Comparison of ENCODE assay signal across 11 mouse cellular contexts in the genomic region with DNA sequence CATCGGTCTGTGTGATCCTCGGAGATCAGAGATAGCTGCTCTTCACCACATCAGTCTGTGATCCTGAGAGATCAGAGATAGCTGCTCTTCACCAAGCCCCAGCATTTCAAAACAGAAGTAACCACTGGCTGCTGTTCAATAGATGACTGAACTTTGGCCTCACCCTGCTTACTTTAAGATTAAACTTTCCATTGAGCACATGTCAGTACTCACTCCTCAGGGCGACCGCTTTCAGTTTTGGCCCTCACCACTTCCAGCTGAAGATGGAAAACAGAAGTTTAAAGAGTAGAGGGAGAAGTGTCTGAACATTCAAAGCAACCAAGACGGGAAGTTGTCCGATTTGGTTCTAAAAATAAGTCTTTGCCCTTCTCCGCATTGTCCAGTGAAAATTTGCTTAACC.
DNase-seq lines count a peak whose midpoint lies in the region; ATAC-seq and TF ChIP-seq lines count a peak whose summit lies in the region.
"Had no signal": no experiment of that assay in that cellular context is flagged by ENCODE, and none has a peak within 500 bp of the region (broad histone marks: within the 10 kb centered on the region; RNA-seq: fewer than 3 reads in every experiment).

No protein-coding gene starts in this region.

- H3K4me3 ChIP-seq in liver, adult 2 months (ENCODE audit: insufficient read depth, low read depth, low read length) = no peak overlapping the region
- H3K4me3 ChIP-seq in liver, postnatal 0 days (ENCODE audit: low read depth, low read length) = no peak overlapping the region
- no peak overlapping the region for H3K4me3 ChIP-seq in forebrain, postnatal 0 days (ENCODE audit: low read depth, low read length)
- H3K4me3 ChIP-seq: limb, embryonic 13.5 days had no signal

- TF ChIP-seq CTCF in liver, adult 2 months (IDR thresholded peaks at IDR 0.05; ENCODE audit: low read depth, low read length) = no peak
- TF ChIP-seq CTCF in liver, postnatal 0 days (IDR thresholded peaks at IDR 0.05; ENCODE audit: low read depth) = no peak
- TF ChIP-seq CTCF in forebrain, postnatal 0 days (IDR thresholded peaks at IDR 0.05; ENCODE audit: low read depth) = no peak

- no peak overlapping the region for H3K9ac ChIP-seq in liver, adult 2 months (ENCODE audit: low read depth, low read length)
- H3K9ac ChIP-seq in liver, postnatal 0 days (replicated peaks) = no peak overlapping the region
- no peak overlapping the region for H3K9ac ChIP-seq in forebrain, postnatal 0 days
- H3K9ac ChIP-seq: hindbrain, embryonic 14.5 days; limb, embryonic 13.5 days had no signal

- no peak for ATAC-seq in liver, postnatal 0 days
- no peak for ATAC-seq in forebrain, postnatal 0 days

- no peak overlapping the region for H3K4me2 ChIP-seq in liver, postnatal 0 days (ENCODE audit: low read depth, low read length)
- H3K4me2 ChIP-seq in forebrain, postnatal 0 days (ENCODE audit: low read depth) = no peak overlapping the region
- H3K4me2 ChIP-seq: hindbrain, embryonic 14.5 days; limb, embryonic 13.5 days had no signal

- no peaks in the 10 kb centered on the region for H3K36me3 ChIP-seq in liver, adult 2 months (ENCODE audit: control insufficient read depth, insufficient read depth, low read length)
- no peaks in the 10 kb centered on the region for H3K36me3 ChIP-seq in liver, postnatal 0 days (replicated peaks; ENCODE audit: insufficient read depth, low read length)
- H3K36me3 ChIP-seq in forebrain, postnatal 0 days (ENCODE audit: insufficient read depth) = no peaks in the 10 kb centered on the region
- H3K36me3 ChIP-seq: limb, embryonic 13.5 days had no signal

- H3K27me3 ChIP-seq in liver, adult 2 months (ENCODE audit: control insufficient read depth, insufficient read depth, low read length) = no peaks in the 10 kb centered on the region
- H3K27me3 ChIP-seq in liver, postnatal 0 days (ENCODE audit: insufficient read depth, low read length) = no peaks in the 10 kb centered on the region
- H3K27me3 ChIP-seq in forebrain, postnatal 0 days (ENCODE audit: insufficient read depth, low read length) = no peaks in the 10 kb centered on the region

- no peak for TF ChIP-seq EP300 in liver, postnatal 0 days (IDR thresholded peaks at IDR 0.05; ENCODE audit: low read depth)

- DNase-seq in heart, adult 8-10 months (ENCODE audit: low spot score) = peak; percentile 45
- no peak for DNase-seq in heart, postnatal 4 days
- peak; percentile 93 for DNase-seq in liver, adult 2 months (ENCODE audit: extremely low read depth, low read depth, low spot score)
- DNase-seq in liver, postnatal 0 days = no peak
- DNase-seq in kidney, postnatal 14 days = peak; percentile 45
- peak; percentile 53 for DNase-seq in telencephalon, adult 2 months (ENCODE audit: low read depth, low spot score)
- DNase-seq in forebrain, postnatal 0 days = no peak
- no peak for DNase-seq in urinary bladder, postnatal 10 days (ENCODE audit: low spot score)
- DNase-seq: right cerebral cortex, postnatal 4 days had no signal

- H3K27ac ChIP-seq in liver, adult 2 months (replicated peaks; ENCODE audit: insufficient read depth, low read depth, low read length) = no peak overlapping the region
- H3K27ac ChIP-seq in liver, postnatal 0 days (ENCODE audit: low read depth) = no peak overlapping the region
- no peak overlapping the region for H3K27ac ChIP-seq in forebrain, postnatal 0 days (ENCODE audit: low read depth, low read length)
- H3K27ac ChIP-seq: hindbrain, embryonic 14.5 days; limb, embryonic 13.5 days had no signal

- peaks cover 5% of the 10 kb centered on the region; the same call in 1 of the 2 replicates for H3K9me3 ChIP-seq in liver, postnatal 0 days (ENCODE audit: low read length)
- H3K9me3 ChIP-seq in forebrain, postnatal 0 days (ENCODE audit: low read length) = no peaks in the 10 kb centered on the region

- no peaks in the 10 kb centered on the region for H3K79me2 ChIP-seq in liver, adult 2 months (ENCODE audit: control insufficient read depth, insufficient read depth, low read length)

- WGBS in liver, adult 2 months = 11% methylated on average over 7 of the region's 7 CpGs
- WGBS in liver, postnatal 0 days (ENCODE audit: insufficient replicate concordance) = 49% methylated on average over 7 of the region's 7 CpGs
- WGBS in forebrain, postnatal 0 days = 80% methylated on average over 7 of the region's 7 CpGs

- peaks cover 6% of the 10 kb centered on the region for H3K4me1 ChIP-seq in liver, adult 2 months (ENCODE audit: control insufficient read depth, insufficient read depth, low read length)
- no peaks in the 10 kb centered on the region for H3K4me1 ChIP-seq in liver, postnatal 0 days (ENCODE audit: insufficient read depth)
- no peaks in the 10 kb centered on the region for H3K4me1 ChIP-seq in forebrain, postnatal 0 days (ENCODE audit: insufficient read depth)
- H3K4me1 ChIP-seq: limb, embryonic 13.5 days had no signal

- TF ChIP-seq POLR2A in liver, adult 2 months (IDR thresholded peaks at IDR 0.05; ENCODE audit: extremely low read depth, insufficient read depth, low read length) = no peak

Comparison
In these comparisons a context has a peak if more than half of its experiments do, and no peak if none do; other contexts are left out.
1. DNase-seq: peak in heart, adult 8-10 months (single experiment), liver, adult 2 months (single experiment), kidney, postnatal 14 days (single experiment) and telencephalon, adult 2 months (single experiment); none in heart, postnatal 4 days (single experiment), liver, postnatal 0 days (single experiment), forebrain, postnatal 0 days (single experiment) and urinary bladder, postnatal 10 days (single experiment).